8 mouse cellular contexts compared by ENCODE assay signal in genomic region chr13:28886691-28887090, GRCm38 (mm10).
DNase-seq lines count a peak whose midpoint lies in the region; ATAC-seq lines count a peak whose summit lies in the region.

No protein-coding gene starts in this region.

- no peak for DNase-seq in lung, postnatal 25 days (ENCODE audit: low spot score)
- DNase-seq in heart, embryonic 10.5 days (ENCODE audit: low spot score): no peak
- DNase-seq in kidney, postnatal 4 days: peak; percentile 49 to 57
- peak; percentile 16 for DNase-seq in splenic B cell, adult 2 months (ENCODE audit: low read depth, low spot score)
- no peak for DNase-seq in urinary bladder, postnatal 25 days (ENCODE audit: low spot score)
- no peak for DNase-seq in adrenal gland, postnatal 4 days (ENCODE audit: low spot score in 2 of 2)
- no peak for DNase-seq in gastrocnemius, postnatal 25 days

- 0 out of 2 replicates have a peak overlapping the region, but pooled peaks have one; percentile 11 for H3K9ac ChIP-seq in lung, embryonic 16.5 days (ENCODE audit: low read length)

- peak; percentile 46 for ATAC-seq in lung, embryonic 16.5 days (ENCODE audit: low read depth)

- H3K27me3 ChIP-seq in lung, embryonic 16.5 days (ENCODE audit: control insufficient read depth, insufficient read depth, low read depth, low read length): no peaks in the 10 kb centered on the region
- peaks cover 44% of the 10 kb centered on the region for H3K27me3 ChIP-seq in heart, embryonic 10.5 days (ENCODE audit: insufficient read depth, poor library complexity, severe bottlenecking)
- H3K27me3 ChIP-seq in splenic B cell, adult 2 months (ENCODE audit: control insufficient read depth, insufficient read depth, low read length, poor library complexity, severe bottlenecking): peaks cover 2% of the 10 kb centered on the region; the same call in 1 of the 2 replicates

- no peak overlapping the region for H3K27ac ChIP-seq in lung, embryonic 16.5 days (ENCODE audit: low read length)
- no peak overlapping the region for H3K27ac ChIP-seq in heart, embryonic 10.5 days

- no peaks in the 10 kb centered on the region for H3K36me3 ChIP-seq in lung, embryonic 16.5 days (ENCODE audit: control insufficient read depth, insufficient read depth, low read length)
- H3K36me3 ChIP-seq in heart, embryonic 10.5 days: no peaks in the 10 kb centered on the region
- H3K36me3 ChIP-seq in splenic B cell, adult 2 months (ENCODE audit: control insufficient read depth, insufficient read depth, low read length, poor library complexity, severe bottlenecking): no peaks in the 10 kb centered on the region

- H3K4me2 ChIP-seq in lung, embryonic 16.5 days (ENCODE audit: low read depth, low read length): peak overlapping the region; percentile 30; the same call in 1 of the 2 replicates

- H3K9me3 ChIP-seq in lung, embryonic 16.5 days (ENCODE audit: control insufficient read depth, low read length): no peaks in the 10 kb centered on the region
- H3K9me3 ChIP-seq in heart, embryonic 10.5 days: no peaks in the 10 kb centered on the region

- H3K4me1 ChIP-seq in lung, embryonic 16.5 days (replicated peaks; ENCODE audit: control insufficient read depth, insufficient read depth, low read length): peaks cover 18% of the 10 kb centered on the region
- peaks cover 15% of the 10 kb centered on the region; the same call in 1 of the 2 replicates for H3K4me1 ChIP-seq in heart, embryonic 10.5 days

- peak overlapping the region; percentile 11 for H3K4me3 ChIP-seq in lung, embryonic 16.5 days (ENCODE audit: low read length)
- peak overlapping the region; percentile 39 for H3K4me3 ChIP-seq in heart, embryonic 10.5 days

- 13% methylated on average over 11 of the region's 11 CpGs for WGBS in lung, embryonic 16.5 days
- 6% methylated on average over 11 of the region's 11 CpGs for WGBS in heart, embryonic 10.5 days

Comparison
In these comparisons a context has a peak if more than half of its experiments do, and no peak if none do; other contexts are left out.
1. DNase-seq: peak in kidney, postnatal 4 days (2 of 2) and splenic B cell, adult 2 months (single experiment); none in lung, postnatal 25 days (single experiment), heart, embryonic 10.5 days (single experiment), urinary bladder, postnatal 25 days (single experiment), adrenal gland, postnatal 4 days (0 of 2) and gastrocnemius, postnatal 25 days (single experiment).